Mouse (Mus musculus) C2C12 (cell line): ENCODE measurements at regions not wholly inside any gene's neighbourhood (a gene's known extent, or its start where the extent isn't known, plus 50 kb on each side); places are given as distances from the start of the nearest gene placed in this dataset.

Experiments
- CTCF ChIP-seq: IDR thresholded peaks from one replicate; pipeline ENCODE4 v1.5.1; 2011; ENCODE audit not compliant: control insufficient read depth, insufficient read depth, insufficient read length
- FOSL1 ChIP-seq: IDR thresholded peaks from one replicate; pipeline ENCODE4 v1.8.0; 2011; ENCODE audit warnings: mild to moderate bottlenecking, low read length; ENCODE audit not compliant: poor library complexity, insufficient read depth, severe bottlenecking
- MYOG ChIP-seq: IDR thresholded peaks from one replicate; pipeline ENCODE4 v1.6.1; 2011; ENCODE audit not compliant: control insufficient read depth, insufficient read length; ENCODE audit errors: extremely low read depth

- TF ChIP-seq CTCF (no peak), FOSL1 (no peak), MYOG (no peak)
Measured at GRCm38 (mm10) chr8:87282511-87282910, 189.9 kb downstream of the Cbln1 start.
